Mouse (Mus musculus) macrophage (primary cell): ENCODE data around the gene Tma7. TPM values are rescaled to one million over a fixed set of nuclear protein-coding genes. Genes with fewer than 3 reads are reported as not detected.

Experiments
- H3K27ac ChIP-seq: fragments of 350-480 bp; formaldehyde crosslinking; 2 replicates; pipeline ENCODE4 v1.9.0; 2021
- H3K36me3 ChIP-seq: fragments of 350-480 bp; formaldehyde crosslinking; 2 replicates; pipeline ENCODE4 v1.9.0; 2021; ENCODE audit errors: inconsistent target
- H3K4me3 ChIP-seq: fragments of 350-480 bp; formaldehyde crosslinking; 2 replicates; pipeline ENCODE4 v1.9.0; 2021; ENCODE audit errors: inconsistent target
- H3K79me2 ChIP-seq: fragments of 350-480 bp; formaldehyde crosslinking; 2 replicates; pipeline ENCODE4 v1.9.0; 2021; ENCODE audit errors: inconsistent target
- WGBS: methylation state at CpG from one replicate; pipeline ENCODE4 v1.1.7; 2026; ENCODE audit warnings: inconsistent platforms; ENCODE audit not compliant: missing documents; 5-methylcytosine and 5-hydroxymethylcytosine counted together
- polyA plus RNA-seq: library from polyadenylated mRNA; stranded (reverse); fragments of 250-400 nt; gene quantifications from 3 replicates; pipeline ENCODE4 v1.2.4, GENCODE M21; 2018; ENCODE audit warnings: inconsistent platforms

Gene Tma7
- polyA plus RNA-seq, 1 experiment from 2014 or later: 294 TPM

GRCm38 (mm10) chr9:109068095-109068735 lies 14.2 kb downstream of the Tma7 start:
- 100% methylated on average over 3 of the region's 3 CpGs for WGBS
- peaks cover 72% of the 10 kb centered on the region for H3K36me3 ChIP-seq
- H3K4me3 ChIP-seq: no peak overlapping the region
- peaks cover 14% of the 10 kb centered on the region for H3K79me2 ChIP-seq
- no peak overlapping the region for H3K27ac ChIP-seq

DNA sequence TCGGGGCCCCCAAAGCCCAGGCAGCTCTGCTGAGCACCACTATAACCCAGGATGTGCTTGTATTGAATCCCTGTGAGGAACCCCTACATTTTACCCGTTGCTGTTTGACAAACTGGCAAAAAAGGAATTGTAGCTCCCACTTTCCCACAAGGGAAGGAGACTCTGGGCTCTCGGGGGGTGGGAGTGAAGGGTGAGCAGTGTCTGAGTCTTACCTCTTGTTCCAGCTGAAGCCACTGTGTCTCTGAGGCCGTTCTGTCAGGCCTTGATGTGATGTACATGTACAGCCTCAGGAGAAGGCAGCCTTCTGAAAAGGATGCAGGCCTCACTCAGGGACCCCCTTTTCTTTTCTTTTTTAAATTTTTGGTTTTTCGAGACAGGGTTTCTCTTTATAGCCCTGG lies 21.5 kb downstream of the Tma7 start:
- Histone ChIP-seq H3K27ac (no peak overlapping the region), H3K36me3 (peaks cover 33% of the 10 kb centered on the region), H3K4me3 (no peak overlapping the region), H3K79me2 (peaks cover 32% of the 10 kb centered on the region)
- 80% methylated on average over 5 of the region's 5 CpGs for WGBS

GRCm38 (mm10) chr9:109060184-109060897 lies 22.0 kb downstream of the Tma7 start:
- 92% methylated on average over 16 of the region's 16 CpGs for WGBS
- Histone ChIP-seq H3K4me3 (no peak overlapping the region), H3K79me2 (peaks cover 38% of the 10 kb centered on the region), H3K36me3 (peaks cover 29% of the 10 kb centered on the region), H3K27ac (no peak overlapping the region)

DNA sequence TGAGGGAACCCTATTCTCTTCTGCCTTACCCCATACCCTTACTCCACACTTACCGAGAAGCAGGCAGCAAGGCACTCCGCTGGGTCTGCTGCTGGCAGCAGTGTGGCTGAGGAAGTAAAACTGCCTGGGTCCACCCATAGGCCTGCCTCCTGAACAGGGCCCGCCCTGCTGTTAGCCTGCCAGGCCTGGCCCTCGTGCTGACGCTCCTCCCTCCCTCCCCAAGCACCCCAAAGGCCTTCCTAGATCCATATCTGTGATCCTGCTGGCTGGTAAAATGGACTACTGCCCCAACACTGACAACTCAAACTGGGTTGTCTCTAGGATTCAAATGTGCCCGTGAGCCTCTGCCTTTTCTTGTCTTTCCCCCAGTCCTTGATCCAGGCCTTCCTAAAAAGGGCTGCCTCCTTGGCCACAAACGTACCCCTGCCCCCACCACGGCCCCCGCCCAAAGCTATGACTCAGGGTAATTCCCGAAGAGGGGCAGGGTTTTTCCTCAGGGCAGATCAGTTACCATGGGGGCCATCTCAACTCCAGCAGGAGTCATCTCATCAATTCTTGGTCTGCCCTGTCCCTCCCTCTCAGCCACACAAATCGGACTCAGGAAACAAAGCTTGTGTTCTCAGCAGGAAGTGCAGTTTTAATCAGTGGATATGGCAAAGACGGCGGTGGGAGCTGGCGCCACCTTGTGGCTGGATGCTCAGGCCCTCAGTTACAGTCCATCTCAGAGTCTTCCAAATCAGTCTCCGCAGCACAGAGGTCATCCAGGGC lies 23.1 kb downstream of the Tma7 start, which contains the start of gene Trex1:
Gene Trex1 (minus strand): TSS at position 599 of the 768 bp plus-strand sequence.
- peaks cover 44% of the 10 kb centered on the region for H3K79me2 ChIP-seq
- 2% methylated on average over 13 of the region's 15 CpGs for WGBS
- H3K36me3 ChIP-seq: peaks cover 19% of the 10 kb centered on the region; the same call in 1 of the 2 replicates
- H3K4me3 ChIP-seq: peak within 1 kb of the TSS; percentile 92
- H3K27ac ChIP-seq: peak within 1 kb of the TSS; percentile 92

GRCm38 (mm10) chr9:109058006-109058765 lies 24.2 kb downstream of the Tma7 start:
- Histone ChIP-seq H3K27ac (peak overlapping the region; percentile 92), H3K79me2 (peaks cover 56% of the 10 kb centered on the region), H3K4me3 (peak overlapping the region; percentile 92), H3K36me3 (0 out of 2 replicates have a peak, but pooled peaks cover 10% of the 10 kb centered on the region)
- 62% methylated on average over 19 of the region's 19 CpGs for WGBS

- Histone ChIP-seq H3K27ac (peak overlapping the region; percentile 92), H3K79me2 (peaks cover 62% of the 10 kb centered on the region), H3K36me3 (peaks cover 16% of the 10 kb centered on the region; the same call in 1 of the 2 replicates), H3K4me3 (peak overlapping the region; percentile 92)
- whole genome bisulfite sequencing: 0% methylated on average over 5 of the region's 5 CpGs
Observed at GRCm38 (mm10) chr9:109057543-109057942, 24.8 kb downstream of the Tma7 start.

- peaks cover 69% of the 10 kb centered on the region for H3K79me2 ChIP-seq
- whole genome bisulfite sequencing: 72% methylated on average over 4 of the region's 4 CpGs
- H3K4me3 ChIP-seq: peak overlapping the region; percentile 92
- peaks cover 22% of the 10 kb centered on the region; the same call in 1 of the 2 replicates for H3K36me3 ChIP-seq
- H3K27ac ChIP-seq: peak overlapping the region; percentile 92
Observed at GRCm38 (mm10) chr9:109056916-109057315, 25.5 kb downstream of the Tma7 start.

GRCm38 (mm10) chr9:109056081-109056690 lies 26.2 kb downstream of the Tma7 start:
- peak overlapping the region; percentile 92; the same call in 1 of the 2 replicates for H3K4me3 ChIP-seq
- H3K27ac ChIP-seq: peak overlapping the region; percentile 92
- H3K36me3 ChIP-seq: peaks cover 29% of the 10 kb centered on the region; the same call in 1 of the 2 replicates
- H3K79me2 ChIP-seq: peaks cover 76% of the 10 kb centered on the region
- 91% methylated on average over 17 of the region's 17 CpGs for WGBS

GRCm38 (mm10) chr9:109055271-109056030 lies 26.9 kb downstream of the Tma7 start:
- peak overlapping the region; percentile 38 for H3K4me3 ChIP-seq
- 84% methylated on average over 11 of the region's 12 CpGs for WGBS
- peaks cover 29% of the 10 kb centered on the region; the same call in 1 of the 2 replicates for H3K36me3 ChIP-seq
- H3K27ac ChIP-seq: peak overlapping the region; percentile 92
- peaks cover 83% of the 10 kb centered on the region for H3K79me2 ChIP-seq

GRCm38 (mm10) chr9:109054712-109055111 lies 27.7 kb downstream of the Tma7 start:
- Histone ChIP-seq H3K27ac (peak overlapping the region; percentile 92), H3K36me3 (peaks cover 36% of the 10 kb centered on the region; the same call in 1 of the 2 replicates), H3K4me3 (peak overlapping the region; percentile 38), H3K79me2 (peaks cover 91% of the 10 kb centered on the region)
- WGBS: 0% methylated on average over 7 of the region's 7 CpGs

GRCm38 (mm10) chr9:109053851-109054250 lies 28.5 kb downstream of the Tma7 start:
- Histone ChIP-seq H3K36me3 (peaks cover 44% of the 10 kb centered on the region; the same call in 1 of the 2 replicates), H3K27ac (peak overlapping the region; percentile 92), H3K4me3 (no peak overlapping the region), H3K79me2 (peaks cover 96% of the 10 kb centered on the region)
- 66% methylated on average over 6 of the region's 6 CpGs for WGBS

GRCm38 (mm10) chr9:109053366-109053765 lies 29.0 kb downstream of the Tma7 start:
- Histone ChIP-seq H3K36me3 (peaks cover 49% of the 10 kb centered on the region; the same call in 1 of the 2 replicates), H3K79me2 (peaks cover 96% of the 10 kb centered on the region), H3K4me3 (no peak overlapping the region), H3K27ac (no peak overlapping the region)
- 82% methylated on average over 3 of the region's 3 CpGs for WGBS
